ENCODE assay signal across 13 mouse cellular contexts in genomic region chr1:152593831-152594549, GRCm38 (mm10).
A peak's percentile ranks its signal among the peaks of the same experiment; 100 is the strongest.
DNase-seq lines count a peak whose midpoint lies in the region; ATAC-seq and TF ChIP-seq lines count a peak whose summit lies in the region.
"Had no signal": no experiment of that assay in that cellular context is flagged by ENCODE, and none has a peak within 500 bp of the region (broad histone marks: within the 10 kb centered on the region; RNA-seq: fewer than 3 reads in every experiment).

No protein-coding gene starts in this region.

- peaks cover 8% of the 10 kb centered on the region for H3K36me3 ChIP-seq in heart, embryonic 10.5 days
- no peaks in the 10 kb centered on the region for H3K36me3 ChIP-seq in liver, adult 2 months (ENCODE audit: control insufficient read depth, insufficient read depth, low read length)
- no peaks in the 10 kb centered on the region; the same call in 1 of the 2 replicates for H3K36me3 ChIP-seq in liver, embryonic 11.5 days (ENCODE audit: control insufficient read depth, insufficient read depth, low read length)
- no peaks in the 10 kb centered on the region for H3K36me3 ChIP-seq in liver, embryonic 16.5 days (ENCODE audit: control insufficient read depth, insufficient read depth)

- 0 out of 2 replicates have a peak overlapping the region, but pooled peaks have one; percentile 53 for H3K27ac ChIP-seq in heart, embryonic 10.5 days
- H3K27ac ChIP-seq in liver, adult 2 months (replicated peaks; ENCODE audit: insufficient read depth, low read depth, low read length): peak overlapping the region; percentile 55
- no peak overlapping the region for H3K27ac ChIP-seq in liver, embryonic 11.5 days (ENCODE audit: low read depth, low read length)
- peak overlapping the region; percentile 90 for H3K27ac ChIP-seq in liver, embryonic 16.5 days (ENCODE audit: low read length)
- H3K27ac ChIP-seq: limb, embryonic 12.5 days; macrophage had no signal

- no peak for ATAC-seq in liver, embryonic 11.5 days (replicated peaks; ENCODE audit: low FRiP score)
- no peak for ATAC-seq in liver, embryonic 16.5 days (ENCODE audit: low read depth)
- ATAC-seq: CD4-positive, CD25-positive, alpha-beta regulatory T cell, adult 4 months; inflammation-experienced regulatory T-cells, adult 6 months; Patski had no signal

- intact Hi-C loops in heart, postnatal 36 days (cut with DNase I): no loop called here

- H3K4me3 ChIP-seq in heart, embryonic 10.5 days: no peak overlapping the region
- H3K4me3 ChIP-seq in liver, adult 2 months (ENCODE audit: insufficient read depth, low read depth, low read length): no peak overlapping the region
- H3K4me3 ChIP-seq in liver, embryonic 11.5 days (ENCODE audit: low read depth, low read length): no peak overlapping the region
- H3K4me3 ChIP-seq in liver, embryonic 16.5 days (ENCODE audit: low read depth, low read length): no peak overlapping the region
- H3K4me3 ChIP-seq: limb, embryonic 12.5 days had no signal

- no peak for TF ChIP-seq CTCF in liver, adult 2 months (IDR thresholded peaks at IDR 0.05; ENCODE audit: low read depth, low read length)

- H3K4me2 ChIP-seq in liver, embryonic 11.5 days: no peak overlapping the region
- H3K4me2 ChIP-seq in liver, embryonic 16.5 days (ENCODE audit: low read depth, low read length): peak overlapping the region; percentile 28; the same call in 1 of the 2 replicates
- H3K4me2 ChIP-seq: limb, embryonic 12.5 days had no signal

- peaks cover 5% of the 10 kb centered on the region; the same call in 1 of the 2 replicates for H3K79me2 ChIP-seq in liver, adult 2 months (ENCODE audit: control insufficient read depth, insufficient read depth, low read length)

- 85% methylated on average over 9 of the region's 9 CpGs for WGBS in heart, embryonic 10.5 days
- WGBS in liver, adult 2 months: 87% methylated on average over 9 of the region's 9 CpGs
- 81% methylated on average over 9 of the region's 9 CpGs for WGBS in liver, embryonic 11.5 days
- WGBS in liver, embryonic 16.5 days (ENCODE audit: insufficient replicate concordance): 63% methylated on average over 9 of the region's 9 CpGs

- H3K27me3 ChIP-seq in heart, embryonic 10.5 days (ENCODE audit: insufficient read depth, poor library complexity, severe bottlenecking): no peaks in the 10 kb centered on the region
- no peaks in the 10 kb centered on the region for H3K27me3 ChIP-seq in liver, adult 2 months (ENCODE audit: control insufficient read depth, insufficient read depth, low read length)
- H3K27me3 ChIP-seq in liver, embryonic 11.5 days (replicated peaks; ENCODE audit: control insufficient read depth, insufficient read depth, low read length): no peaks in the 10 kb centered on the region
- no peaks in the 10 kb centered on the region for H3K27me3 ChIP-seq in liver, embryonic 16.5 days (ENCODE audit: control insufficient read depth, insufficient read depth, low read depth, low read length)
- H3K27me3 ChIP-seq: limb, embryonic 12.5 days; Patski had no signal

- no peak for DNase-seq in heart, embryonic 10.5 days (ENCODE audit: low spot score)
- DNase-seq in heart, postnatal 36 days: no peak
- DNase-seq in liver, adult 2 months (ENCODE audit: extremely low read depth, low read depth, low spot score): no peak
- DNase-seq in liver, embryonic 11.5 days (ENCODE audit: low spot score): no peak
- DNase-seq in thymus, postnatal 14 days: peak; percentile 62
- DNase-seq in retina, embryonic 14.5 days (ENCODE audit: low spot score): no peak
- no peak for DNase-seq in urinary bladder, postnatal 36 days (ENCODE audit: low spot score in 2 of 2)

- no peaks in the 10 kb centered on the region for H3K9me3 ChIP-seq in heart, embryonic 10.5 days
- no peaks in the 10 kb centered on the region for H3K9me3 ChIP-seq in liver, embryonic 11.5 days (ENCODE audit: control insufficient read depth, low read length)
- no peaks in the 10 kb centered on the region for H3K9me3 ChIP-seq in liver, embryonic 16.5 days (replicated peaks; ENCODE audit: control insufficient read depth, low read length)
- H3K9me3 ChIP-seq: limb, embryonic 12.5 days had no signal

- H3K4me1 ChIP-seq in heart, embryonic 10.5 days: peaks cover 71% of the 10 kb centered on the region
- peaks cover 13% of the 10 kb centered on the region for H3K4me1 ChIP-seq in liver, adult 2 months (ENCODE audit: control insufficient read depth, insufficient read depth, low read length)
- H3K4me1 ChIP-seq in liver, embryonic 11.5 days (replicated peaks; ENCODE audit: control insufficient read depth, insufficient read depth, low read length): peaks cover 36% of the 10 kb centered on the region
- H3K4me1 ChIP-seq in liver, embryonic 16.5 days (ENCODE audit: control insufficient read depth, low read depth, low read length): peaks cover 49% of the 10 kb centered on the region

- TF ChIP-seq POLR2A in liver, adult 2 months (IDR thresholded peaks at IDR 0.05; ENCODE audit: extremely low read depth, insufficient read depth, low read length): no peak

- no peak overlapping the region for H3K9ac ChIP-seq in liver, adult 2 months (ENCODE audit: low read depth, low read length)
- H3K9ac ChIP-seq in liver, embryonic 11.5 days (ENCODE audit: low read depth, low read length): no peak overlapping the region
- no peak overlapping the region for H3K9ac ChIP-seq in liver, embryonic 16.5 days (ENCODE audit: low read depth, low read length)
- H3K9ac ChIP-seq: limb, embryonic 12.5 days had no signal
